Mouse (Mus musculus): ENCODE data around the gene Psmd9.
"Not testable (repeated sequence)": the region's sequence is repeated elsewhere in the genome, so short reads cannot be mapped to it uniquely, and the experiment has no call there.

Psmd9 gene

DNA sequence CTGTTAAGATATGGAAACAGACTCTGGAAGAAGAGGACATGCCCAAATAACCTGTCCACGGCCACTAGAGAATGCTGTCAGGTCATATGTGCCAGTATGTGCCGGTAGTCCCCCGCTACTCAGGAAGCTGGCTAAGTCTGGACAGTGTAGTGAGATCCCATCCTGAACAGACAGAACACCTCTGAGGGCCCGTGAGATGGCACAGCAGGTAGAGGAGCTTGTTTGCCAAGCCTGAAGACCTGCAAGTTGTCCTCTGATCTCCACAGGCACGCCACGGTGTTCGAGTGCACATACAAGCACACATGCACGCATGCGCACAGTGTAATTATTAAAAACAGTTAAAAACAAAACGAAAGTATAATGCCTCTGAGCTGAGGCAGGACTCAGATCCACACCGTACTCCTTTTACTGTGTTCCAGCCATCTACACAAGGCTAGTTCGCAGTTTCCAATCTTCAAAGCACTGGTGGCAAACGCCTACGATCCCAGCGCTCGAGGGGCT, 26.3 kb downstream of the Psmd9 start:
- no peak for DNase-seq

DNA sequence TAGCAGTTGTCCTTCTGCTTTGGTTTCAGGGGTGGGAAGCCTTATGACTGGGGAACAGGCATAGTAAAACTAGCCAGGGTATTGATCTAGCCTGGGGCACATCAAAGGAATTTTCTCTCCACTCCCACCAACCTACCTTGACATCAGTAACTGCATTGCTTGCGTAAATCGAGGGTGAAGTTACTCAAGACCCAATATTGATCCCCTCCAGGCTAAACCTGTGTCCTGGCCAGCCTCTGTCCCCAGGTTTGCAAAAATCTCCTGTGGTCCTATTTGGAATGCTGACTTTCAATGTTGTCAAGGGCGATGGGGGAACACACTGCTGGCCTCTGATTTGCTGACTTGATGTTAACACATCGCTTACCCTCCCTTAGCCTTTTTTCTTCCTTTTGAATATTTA, 27.5 kb downstream of the Psmd9 start:
- DNase-seq: no peak

- DNase-seq: no peak
These were observed 29.3 kb downstream of the Psmd9 start for GRCm38 (mm10) chr5:123198523-123198922.

DNA sequence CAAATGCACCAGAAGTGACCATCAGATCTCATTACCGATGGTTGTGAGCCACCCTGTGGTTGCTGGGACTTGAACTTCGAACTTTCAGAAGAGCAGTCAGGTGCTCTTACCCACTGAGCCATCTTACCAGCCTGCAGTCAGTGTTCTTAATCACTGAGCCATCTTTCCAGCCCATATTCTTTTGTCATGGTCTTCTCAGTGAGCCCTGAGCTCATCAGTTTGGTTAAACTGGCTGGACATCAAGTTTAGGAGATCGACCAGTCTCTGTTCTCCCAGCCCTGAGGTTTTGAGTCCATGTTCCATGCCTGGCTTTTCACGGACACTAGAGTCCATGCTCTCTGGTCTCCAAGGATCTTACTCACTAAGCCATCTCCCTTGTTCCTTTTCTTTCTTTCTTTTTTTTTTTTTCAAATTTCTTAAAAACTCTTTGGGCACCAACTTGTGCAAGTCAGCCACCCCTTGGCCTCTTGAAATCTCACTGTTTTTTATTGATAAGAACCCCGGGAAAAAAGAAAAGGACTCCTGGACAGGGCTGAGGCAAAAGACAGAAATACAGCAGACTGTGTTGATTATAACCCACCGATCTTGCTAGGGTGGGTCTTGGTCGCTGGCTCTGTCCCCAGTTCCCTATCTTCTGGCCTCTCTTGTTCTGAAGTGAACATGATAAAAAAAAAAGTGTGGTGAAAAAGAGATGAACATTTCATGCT, 31.8 kb downstream of the Psmd9 start:
- DNase-seq: not testable (repeated sequence)

- peak; percentile 80 for DNase-seq
These were observed 32.3 kb downstream of the Psmd9 start for GRCm38 (mm10) chr5:123201523-123201892.

- no peak for DNase-seq
These were observed 32.8 kb downstream of the Psmd9 start for GRCm38 (mm10) chr5:123201987-123202386.

DNA sequence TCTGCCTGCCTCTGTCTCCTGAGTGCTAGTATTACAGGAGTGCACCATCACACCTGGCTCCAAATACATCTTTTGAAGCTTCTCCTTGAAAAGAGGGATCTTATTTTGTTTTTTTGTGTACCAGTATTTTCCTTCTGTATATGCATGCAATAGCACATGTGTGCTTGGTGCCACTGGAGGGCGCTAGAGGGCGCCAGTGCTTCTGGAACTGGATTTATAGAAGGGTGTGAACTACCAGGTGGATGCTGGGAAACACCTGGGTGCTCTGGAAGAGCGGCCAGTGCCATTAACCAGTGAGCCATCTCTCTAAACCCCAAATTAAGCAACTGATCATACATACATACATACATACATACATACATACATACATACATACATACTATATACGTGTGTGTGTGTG, 33.6 kb downstream of the Psmd9 start:
- not testable (repeated sequence) for DNase-seq

DNA sequence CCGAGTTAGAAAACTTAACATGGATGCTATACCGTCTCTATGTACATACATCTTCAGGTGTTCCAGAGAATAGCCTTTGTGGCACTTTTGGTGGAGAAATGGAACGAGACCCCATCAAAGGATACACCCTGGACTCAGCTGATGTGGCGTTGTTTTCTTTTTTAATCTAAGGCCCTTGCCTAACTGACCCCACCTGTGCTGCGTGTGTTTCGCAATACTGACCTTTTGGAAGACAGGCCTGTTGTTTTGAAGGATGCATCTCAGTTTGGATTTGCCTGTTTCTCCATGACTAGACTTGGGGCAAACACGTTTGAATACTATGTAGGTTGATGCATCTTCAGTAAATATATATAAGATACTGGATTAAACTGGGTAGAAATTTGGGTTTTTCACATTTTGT, 34.4 kb downstream of the Psmd9 start:
- DNase-seq: not testable (repeated sequence)

DNA sequence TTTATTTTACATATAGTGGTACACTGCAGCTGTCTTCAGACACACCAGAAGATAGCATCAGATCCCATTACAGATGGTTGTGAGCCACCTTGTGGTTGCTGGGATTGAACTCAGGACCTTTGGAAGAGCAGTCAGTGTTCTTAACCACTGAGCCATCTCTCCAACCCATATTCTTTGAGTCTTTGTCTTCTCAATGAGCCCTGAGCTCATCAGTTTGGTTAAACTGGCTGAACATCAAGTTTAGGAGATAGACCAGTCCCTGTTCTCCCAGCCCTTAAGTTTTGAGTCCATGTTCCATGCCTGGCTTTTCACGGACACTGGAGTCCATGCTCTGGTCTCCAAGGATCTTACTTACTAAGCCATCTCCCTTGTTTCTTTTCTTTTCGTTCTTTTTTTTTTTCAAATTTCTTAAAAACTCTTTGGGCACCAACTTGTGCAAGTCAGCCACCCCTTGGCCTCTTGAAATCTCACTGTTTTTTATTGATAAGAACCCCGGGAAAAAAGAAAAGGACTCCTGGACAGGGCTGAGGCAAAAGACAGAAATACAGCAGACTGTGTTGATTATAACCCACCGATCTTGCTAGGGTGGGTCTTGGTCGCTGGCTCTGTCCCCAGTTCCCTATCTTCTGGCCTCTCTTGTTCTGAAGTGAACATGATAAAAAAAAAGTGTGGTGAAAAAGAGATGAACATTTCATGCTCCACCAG, 53.3 kb downstream of the Psmd9 start:
- not testable (repeated sequence) for DNase-seq

DNA sequence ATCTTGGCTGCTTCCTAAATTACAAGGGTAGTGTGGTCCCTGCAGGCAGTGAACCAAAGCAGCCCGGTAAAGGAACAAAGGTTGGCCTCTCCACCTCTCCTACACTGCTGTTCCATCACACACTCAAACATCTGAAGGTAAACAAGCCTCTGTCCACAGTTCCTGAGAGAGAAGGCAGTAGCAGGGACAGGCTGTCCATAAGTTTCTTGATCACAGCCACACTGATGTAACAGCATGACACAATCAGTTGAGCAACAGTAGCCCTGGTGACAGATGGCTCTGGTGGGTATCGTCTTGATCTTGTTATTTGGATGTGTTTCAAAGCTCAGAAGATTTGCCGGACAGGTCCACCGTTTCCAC, 53.8 kb downstream of the Psmd9 start:
- DNase-seq: peak; percentile 81

- not testable (repeated sequence) for DNase-seq
These were observed 54.6 kb downstream of the Psmd9 start for GRCm38 (mm10) chr5:123223861-123224260.

DNA sequence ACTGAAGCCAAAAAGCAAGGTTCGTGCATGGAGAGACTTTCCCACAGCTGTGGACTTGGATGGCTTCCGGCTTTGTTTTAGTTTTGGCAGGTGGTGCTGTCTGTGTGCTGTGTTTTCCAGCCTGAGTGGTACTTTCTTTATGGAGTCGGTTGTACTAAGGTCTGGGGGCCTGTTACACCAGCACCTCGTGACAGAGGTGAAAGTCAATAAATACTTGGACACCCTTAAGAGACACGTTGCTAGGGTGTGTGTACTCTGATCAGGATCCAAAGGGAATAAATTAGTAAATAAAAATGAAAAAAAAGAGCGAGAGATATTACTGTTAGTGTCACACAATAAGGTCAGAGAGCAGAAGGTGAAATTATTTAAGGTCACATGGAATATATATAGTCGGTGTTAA, 57.6 kb downstream of the Psmd9 start:
- DNase-seq: no peak

DNA sequence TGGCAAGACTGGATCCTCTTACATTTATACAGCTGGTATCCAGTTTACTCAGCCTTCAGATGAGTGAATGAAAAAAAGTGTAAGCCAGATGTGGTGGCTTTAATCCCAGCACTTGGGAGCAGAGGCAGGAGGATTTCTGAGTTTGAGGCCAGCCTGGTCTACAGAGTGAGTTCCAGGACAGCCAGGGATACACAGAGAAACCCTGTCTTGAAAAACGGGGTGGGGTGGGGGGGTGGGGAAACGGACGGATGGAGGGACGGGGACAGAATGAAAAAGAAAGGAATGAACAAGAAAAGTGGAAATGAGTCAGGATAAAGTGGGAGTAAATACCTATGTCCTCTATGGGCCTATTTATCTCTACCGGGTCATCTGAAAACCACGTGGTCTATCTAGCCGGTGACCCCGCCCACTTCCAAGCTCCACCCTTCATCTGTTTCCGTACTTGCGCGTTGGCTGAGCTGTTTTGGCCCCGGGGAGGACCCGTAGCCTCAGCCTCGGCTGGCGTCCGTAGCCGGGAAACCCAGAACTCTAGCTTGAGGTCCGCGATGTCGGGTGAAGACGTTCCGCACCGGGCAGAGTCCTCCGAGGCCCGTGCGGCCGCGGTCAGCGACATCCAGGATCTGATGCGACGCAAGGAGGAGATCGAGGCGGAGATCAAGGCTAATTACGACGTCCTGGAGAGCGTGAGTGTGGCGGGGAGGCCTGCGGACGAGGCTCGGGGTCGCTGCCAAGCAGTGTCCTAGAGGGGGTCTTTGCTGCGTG, 58.7 kb downstream of the Psmd9 start:
- DNase-seq: peak; percentile 95

DNA sequence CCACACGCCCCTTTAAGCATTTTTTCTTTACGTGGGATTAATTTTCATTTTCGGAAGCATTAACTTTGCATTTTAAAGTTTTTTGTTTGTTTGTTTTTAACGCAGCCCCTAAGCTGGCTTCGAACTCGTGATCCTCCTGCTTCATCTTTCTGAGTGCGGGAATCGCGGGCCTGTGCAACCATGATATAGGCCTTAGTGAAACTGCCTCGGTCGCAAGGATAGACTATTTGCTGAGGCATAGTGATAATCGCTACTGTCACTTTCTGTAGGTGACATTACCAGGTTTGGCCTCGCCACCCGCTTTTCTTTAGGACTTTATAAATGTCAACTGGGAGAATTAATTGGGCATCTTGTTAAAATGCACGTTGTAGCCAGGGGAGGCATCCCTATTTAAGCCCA, 59.3 kb downstream of the Psmd9 start:
- no peak for DNase-seq

- DNase-seq: no peak
These were observed 60.1 kb downstream of the Psmd9 start for GRCm38 (mm10) chr5:123229296-123229695.

GRCm38 (mm10) chr5:123232180-123232579, 63.0 kb downstream of the Psmd9 start:
- DNase-seq: no peak

DNA sequence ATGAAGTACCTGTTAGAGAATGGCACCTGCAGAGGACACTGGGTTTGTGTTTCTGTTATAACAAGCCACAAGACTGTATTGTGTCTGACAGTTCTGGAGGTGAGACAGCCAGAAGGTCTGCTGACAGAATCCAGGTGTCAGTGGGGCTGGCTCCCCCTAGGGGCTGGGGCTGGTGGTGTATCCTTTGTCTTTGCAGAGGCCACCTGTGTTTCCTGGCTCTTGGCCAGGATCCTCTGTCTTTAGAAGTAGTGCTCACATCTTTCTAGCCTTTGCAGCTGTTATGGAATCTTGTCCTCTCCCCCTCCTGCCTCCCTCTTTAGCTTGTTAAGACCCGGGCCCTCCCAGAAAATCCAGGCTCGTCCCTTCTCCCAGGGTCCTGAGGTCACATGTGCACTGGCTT, 66.5 kb downstream of the Psmd9 start:
- peak; percentile 55 for DNase-seq

GRCm38 (mm10) chr5:123236426-123236825, 67.2 kb downstream of the Psmd9 start:
- DNase-seq: no peak

DNA sequence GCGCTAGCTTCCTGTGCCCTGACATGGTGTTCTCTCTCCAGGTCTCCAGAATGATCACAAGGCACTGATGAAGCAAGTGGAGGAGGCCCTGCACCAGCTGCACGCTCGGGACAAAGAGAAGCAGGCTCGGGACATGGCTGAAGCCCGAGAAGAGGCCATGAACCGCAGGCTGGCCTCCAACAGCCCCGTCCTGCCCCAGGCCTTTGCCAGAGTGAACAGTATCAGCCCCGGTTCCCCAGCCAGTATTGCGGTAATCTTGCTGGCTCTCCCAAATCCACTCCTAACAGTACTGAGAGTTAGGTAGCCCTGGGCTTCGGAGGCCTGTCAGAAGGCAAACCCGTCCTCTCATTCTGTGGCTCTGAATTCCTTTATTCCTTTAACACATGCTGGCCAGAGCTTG, 70.3 kb downstream of the Psmd9 start:
- DNase-seq: no peak

GRCm38 (mm10) chr5:123245518-123245917, 76.3 kb downstream of the Psmd9 start:
- peak; percentile 19 for DNase-seq

DNA sequence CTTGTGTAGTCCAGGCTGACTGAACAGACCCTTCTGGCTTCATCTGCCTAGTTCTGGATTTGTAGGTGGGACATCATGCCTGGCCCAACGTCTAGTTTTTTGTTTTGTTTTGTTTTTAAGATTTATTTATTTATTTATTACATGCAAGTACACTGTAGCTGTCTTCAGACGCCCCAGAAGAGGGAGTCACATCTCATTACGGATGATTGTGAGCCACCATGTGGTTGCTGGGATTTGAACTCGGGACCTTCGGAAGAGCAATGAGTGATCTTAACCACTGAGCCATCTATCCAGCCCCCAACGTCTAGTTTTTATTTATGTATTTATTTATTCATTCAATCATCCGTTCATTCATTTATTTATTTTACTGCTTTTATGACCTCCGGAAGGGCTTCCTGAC, 82.2 kb downstream of the Psmd9 start:
- DNase-seq: no peak

GRCm38 (mm10) chr5:123251834-123252233, 82.6 kb downstream of the Psmd9 start, which contains the start of gene Wdr66:
TSS of gene Wdr66 (plus strand) at chr5:123252102.
- peak; percentile 84 for DNase-seq
